Mouse (Mus musculus): ENCODE measurements around the gene Ccnj. TPM values are rescaled to one million over a fixed set of nuclear protein-coding genes. Genes with fewer than 3 reads are reported as not detected.

The Ccnj gene
- polyA plus RNA-seq (2014; fragmentation: Nextera tagmentation; extraction: Ambion mirVana) = 42.6 and 49.4 TPM in 2 replicates

DNA sequence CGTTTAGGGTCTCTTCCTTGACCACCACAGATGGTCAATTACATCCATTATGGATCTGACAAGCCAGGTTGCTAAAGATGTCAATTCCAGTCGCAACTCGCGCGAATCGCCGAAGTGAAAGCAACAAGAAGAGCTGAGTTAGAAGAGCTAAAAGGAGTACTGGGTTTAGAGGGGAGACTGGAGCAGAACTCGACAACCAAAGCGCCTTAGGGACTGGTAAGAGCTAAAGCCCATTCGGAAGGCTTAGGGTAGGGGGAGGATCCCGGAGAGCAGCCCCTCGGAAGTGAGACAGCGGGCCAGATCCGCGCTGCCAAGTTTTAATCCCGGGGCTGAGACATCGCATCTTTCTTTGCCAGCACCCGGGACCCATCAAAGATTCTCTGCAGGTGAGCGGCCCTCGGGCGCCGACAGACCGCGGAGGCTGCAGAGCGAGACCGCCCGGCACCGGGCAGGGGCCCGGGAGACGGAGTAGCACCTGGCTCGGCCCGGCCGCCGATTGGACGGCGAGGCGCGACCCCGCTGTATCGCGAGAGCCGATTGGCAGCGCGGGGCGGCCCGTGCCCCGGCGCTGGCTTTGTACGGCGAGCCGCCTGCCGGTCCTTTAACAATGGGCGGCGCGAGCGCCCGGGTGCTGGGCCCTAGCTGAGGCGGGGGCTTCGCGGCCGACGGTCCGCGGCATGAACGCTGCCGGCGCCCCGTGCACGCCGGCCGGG lies at the start of gene Ccnj:
Gene Ccnj (plus strand): TSS at position 577 of the 713 bp plus-strand sequence.
- H3K27ac ChIP-seq (ENCODE audit: low read depth, low read length) = peak within 1 kb of the TSS; percentile 91
- H3K27me3 ChIP-seq (ENCODE audit: control insufficient read depth, insufficient read depth, low read length) = no peaks in the 10 kb centered on the region
- peak; percentile 100 for DNase-seq (ENCODE audit: low spot score, missing footprints)
- H3K4me1 ChIP-seq (ENCODE audit: control insufficient read depth, insufficient read depth, low read length) = peaks cover 20% of the 10 kb centered on the region
- H3K4me3 ChIP-seq (ENCODE audit: low read depth, low read length) = peak within 1 kb of the TSS; percentile 90
- peak within 1 kb of the TSS; percentile 52 for H3K4me2 ChIP-seq
- under 1% methylated on average over 71 of the region's 71 CpGs for whole genome bisulfite sequencing
- ATAC-seq (ENCODE audit: low FRiP score) = peak; percentile 99
- no peaks in the 10 kb centered on the region for H3K36me3 ChIP-seq (ENCODE audit: control insufficient read depth, insufficient read depth, low read length)
- no peaks in the 10 kb centered on the region for H3K9me3 ChIP-seq (ENCODE audit: control insufficient read depth, low read length)
- H3K9ac ChIP-seq (ENCODE audit: low read length) = peak within 1 kb of the TSS; percentile 100

DNA sequence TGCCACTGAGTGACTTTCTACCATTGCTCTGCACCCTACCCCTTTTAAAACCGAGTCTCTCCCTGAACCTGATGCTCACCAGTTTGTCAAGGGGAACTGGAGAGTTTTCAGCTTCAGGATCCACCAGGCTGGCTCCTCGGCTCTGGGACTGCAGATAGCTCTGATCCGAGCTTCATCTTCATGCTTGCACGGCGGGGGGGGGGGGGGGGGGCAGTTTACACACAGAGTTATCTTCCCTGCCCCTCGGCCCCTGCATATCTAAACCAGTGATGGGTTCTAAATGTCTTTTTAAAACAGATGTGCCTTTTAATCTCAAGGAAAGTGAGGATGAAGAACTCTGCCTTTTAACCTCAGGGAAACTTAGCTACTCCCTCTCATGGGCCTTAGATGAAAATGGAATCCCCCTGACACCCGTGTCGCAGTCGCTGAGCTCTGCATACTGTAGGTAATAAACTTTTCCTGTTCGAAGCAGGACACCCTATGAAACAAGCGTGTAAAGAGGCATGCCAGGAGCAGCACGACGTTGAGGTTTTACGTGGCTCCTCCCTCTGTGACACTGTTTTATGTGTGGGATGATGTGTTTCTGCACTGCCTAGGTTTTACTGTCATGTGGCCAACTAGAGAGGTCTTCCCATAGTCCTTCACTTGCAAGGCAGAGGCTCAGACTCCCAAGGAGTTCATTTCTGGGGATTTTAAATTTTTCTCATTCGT lies 42.9 kb upstream of the Ccnj start:
- no peak for ATAC-seq (ENCODE audit: low FRiP score)
- Histone ChIP-seq H3K4me1 (ENCODE audit: control insufficient read depth, insufficient read depth, low read length) (no peaks in the 10 kb centered on the region), H3K36me3 (ENCODE audit: control insufficient read depth, insufficient read depth, low read length) (no peaks in the 10 kb centered on the region), H3K9ac (ENCODE audit: low read length) (no peak overlapping the region), H3K4me2 (no peak overlapping the region), H3K27me3 (ENCODE audit: control insufficient read depth, insufficient read depth, low read length) (no peaks in the 10 kb centered on the region), H3K27ac (ENCODE audit: low read depth, low read length) (no peak overlapping the region), H3K4me3 (ENCODE audit: low read depth, low read length) (no peak overlapping the region), H3K9me3 (ENCODE audit: control insufficient read depth, low read length) (no peaks in the 10 kb centered on the region)
- DNase-seq (ENCODE audit: low spot score, missing footprints) = no peak
- 75% methylated on average over 15 of the region's 15 CpGs for WGBS

DNA sequence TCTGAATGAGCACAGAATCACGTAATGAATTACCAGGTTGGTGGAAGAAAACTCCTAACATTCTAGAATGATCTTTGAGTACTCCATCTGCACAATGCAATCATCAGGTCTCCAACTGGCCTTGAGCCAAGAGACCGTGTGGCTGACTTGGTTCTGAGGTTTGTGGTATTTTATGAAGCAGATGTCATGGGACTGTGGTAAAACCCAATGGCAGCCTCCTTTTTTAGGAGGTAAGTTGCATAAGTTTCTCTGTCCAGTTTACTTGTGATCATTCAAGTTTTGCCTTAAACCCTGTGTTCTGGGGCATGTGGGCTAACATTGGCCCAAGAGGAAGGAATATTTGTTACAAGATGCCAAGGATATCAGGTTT lies 42.4 kb upstream of the Ccnj start:
- Histone ChIP-seq H3K27ac (ENCODE audit: low read depth, low read length) (no peak overlapping the region), H3K4me2 (no peak overlapping the region), H3K9me3 (ENCODE audit: control insufficient read depth, low read length) (no peaks in the 10 kb centered on the region), H3K4me1 (ENCODE audit: control insufficient read depth, insufficient read depth, low read length) (no peaks in the 10 kb centered on the region), H3K36me3 (ENCODE audit: control insufficient read depth, insufficient read depth, low read length) (no peaks in the 10 kb centered on the region), H3K9ac (ENCODE audit: low read length) (no peak overlapping the region), H3K4me3 (ENCODE audit: low read depth, low read length) (no peak overlapping the region), H3K27me3 (ENCODE audit: control insufficient read depth, insufficient read depth, low read length) (no peaks in the 10 kb centered on the region)
- 91% methylated on average over 2 of the region's 2 CpGs for WGBS
- no peak for ATAC-seq (ENCODE audit: low FRiP score)
- no peak for DNase-seq (ENCODE audit: low spot score, missing footprints)

DNA sequence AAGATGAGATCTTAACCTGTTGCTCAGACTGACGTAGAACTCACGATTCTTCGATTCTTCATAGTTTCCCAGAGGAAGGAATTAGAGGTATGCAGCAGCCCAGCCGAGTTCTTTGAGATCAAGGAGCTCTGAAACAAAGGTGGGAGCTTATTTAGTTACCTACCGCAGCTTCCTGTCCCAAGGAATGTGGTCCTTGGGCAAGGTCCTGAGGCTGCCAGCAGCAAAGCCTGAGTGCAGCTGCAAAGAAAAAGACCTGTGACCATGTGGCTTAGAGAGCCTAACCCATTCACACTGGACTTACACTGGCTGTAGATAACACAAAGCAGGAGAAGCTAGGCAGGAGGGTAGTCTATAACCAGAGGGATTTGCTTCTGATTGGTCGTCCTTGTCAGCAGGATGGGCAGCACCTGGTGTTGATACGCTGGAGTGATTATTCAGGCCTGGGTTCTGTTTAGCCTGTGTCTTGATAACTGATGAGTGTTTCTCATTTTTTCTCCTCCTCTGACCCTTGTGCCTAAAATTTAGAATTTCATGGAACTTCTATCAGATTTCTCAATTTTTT lies 25.8 kb upstream of the Ccnj start:
- Histone ChIP-seq H3K4me2 (no peak overlapping the region), H3K9ac (ENCODE audit: low read length) (no peak overlapping the region), H3K27me3 (ENCODE audit: control insufficient read depth, insufficient read depth, low read length) (no peaks in the 10 kb centered on the region), H3K4me1 (ENCODE audit: control insufficient read depth, insufficient read depth, low read length) (no peaks in the 10 kb centered on the region), H3K36me3 (ENCODE audit: control insufficient read depth, insufficient read depth, low read length) (no peaks in the 10 kb centered on the region), H3K4me3 (ENCODE audit: low read depth, low read length) (no peak overlapping the region), H3K27ac (ENCODE audit: low read depth, low read length) (no peak overlapping the region), H3K9me3 (ENCODE audit: control insufficient read depth, low read length) (no peaks in the 10 kb centered on the region)
- ATAC-seq (ENCODE audit: low FRiP score) (no peak), DNase-seq (ENCODE audit: low spot score, missing footprints) (no peak)
- WGBS = 41% methylated on average over 7 of the region's 7 CpGs

DNA sequence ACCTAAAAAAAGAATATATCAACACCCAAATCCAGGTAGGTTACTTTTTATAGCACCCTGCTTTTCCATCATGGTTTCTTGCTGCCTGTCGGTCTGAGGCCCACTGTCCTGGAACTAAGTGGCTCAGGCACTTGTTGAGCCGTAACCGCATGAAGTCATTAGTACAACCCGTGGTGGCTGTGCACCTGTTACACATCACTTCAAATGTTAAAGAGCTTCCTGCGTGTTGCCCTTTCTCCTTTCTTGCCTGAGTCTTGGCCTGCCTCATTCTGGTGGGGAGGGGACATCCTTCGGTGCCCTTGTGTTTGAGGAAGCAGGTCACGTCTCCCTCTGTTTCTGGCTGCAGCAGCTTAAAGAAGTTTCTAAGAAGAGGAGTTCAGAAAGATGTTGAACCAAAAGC lies 21.2 kb upstream of the Ccnj start:
- DNase-seq (ENCODE audit: low spot score, missing footprints) (no peak), ATAC-seq (ENCODE audit: low FRiP score) (no peak)
- Histone ChIP-seq H3K9me3 (ENCODE audit: control insufficient read depth, low read length) (no peaks in the 10 kb centered on the region), H3K36me3 (ENCODE audit: control insufficient read depth, insufficient read depth, low read length) (no peaks in the 10 kb centered on the region), H3K27ac (ENCODE audit: low read depth, low read length) (no peak overlapping the region), H3K4me3 (ENCODE audit: low read depth, low read length) (no peak overlapping the region), H3K4me1 (ENCODE audit: control insufficient read depth, insufficient read depth, low read length) (no peaks in the 10 kb centered on the region), H3K9ac (ENCODE audit: low read length) (no peak overlapping the region), H3K4me2 (no peak overlapping the region), H3K27me3 (ENCODE audit: control insufficient read depth, insufficient read depth, low read length) (no peaks in the 10 kb centered on the region)
- 73% methylated on average over 7 of the region's 7 CpGs for WGBS

DNA sequence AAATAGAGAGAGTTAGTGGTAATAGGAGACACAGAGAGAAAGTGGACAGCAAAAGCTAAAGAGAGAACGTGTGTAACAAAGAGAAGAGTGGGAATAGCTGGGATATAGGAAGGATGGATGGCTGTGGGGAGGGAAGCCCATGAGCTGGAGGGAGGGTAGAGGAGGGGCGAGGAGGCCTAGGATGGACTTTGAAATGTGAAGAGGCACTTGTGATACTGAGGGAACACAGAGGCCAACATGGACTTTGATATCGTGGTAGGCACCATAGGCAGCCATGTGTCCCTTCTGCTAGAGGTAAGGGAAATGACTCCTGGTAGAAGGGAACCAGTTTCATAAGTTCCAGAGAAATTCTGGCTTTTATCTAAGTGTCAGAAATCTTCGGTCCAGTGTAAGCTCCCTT lies 19.2 kb upstream of the Ccnj start:
- ATAC-seq (ENCODE audit: low FRiP score) = no peak
- H3K36me3 ChIP-seq (ENCODE audit: control insufficient read depth, insufficient read depth, low read length) = no peaks in the 10 kb centered on the region
- no peak for DNase-seq (ENCODE audit: low spot score, missing footprints)
- 80% methylated on average over 4 of the region's 4 CpGs for WGBS
- no peaks in the 10 kb centered on the region for H3K4me1 ChIP-seq (ENCODE audit: control insufficient read depth, insufficient read depth, low read length)
- H3K27me3 ChIP-seq (ENCODE audit: control insufficient read depth, insufficient read depth, low read length) = no peaks in the 10 kb centered on the region
- H3K4me2 ChIP-seq = no peak overlapping the region
- no peaks in the 10 kb centered on the region for H3K9me3 ChIP-seq (ENCODE audit: control insufficient read depth, low read length)
- H3K4me3 ChIP-seq (ENCODE audit: low read depth, low read length) = no peak overlapping the region
- no peak overlapping the region for H3K9ac ChIP-seq (ENCODE audit: low read length)
- no peak overlapping the region for H3K27ac ChIP-seq (ENCODE audit: low read depth, low read length)

DNA sequence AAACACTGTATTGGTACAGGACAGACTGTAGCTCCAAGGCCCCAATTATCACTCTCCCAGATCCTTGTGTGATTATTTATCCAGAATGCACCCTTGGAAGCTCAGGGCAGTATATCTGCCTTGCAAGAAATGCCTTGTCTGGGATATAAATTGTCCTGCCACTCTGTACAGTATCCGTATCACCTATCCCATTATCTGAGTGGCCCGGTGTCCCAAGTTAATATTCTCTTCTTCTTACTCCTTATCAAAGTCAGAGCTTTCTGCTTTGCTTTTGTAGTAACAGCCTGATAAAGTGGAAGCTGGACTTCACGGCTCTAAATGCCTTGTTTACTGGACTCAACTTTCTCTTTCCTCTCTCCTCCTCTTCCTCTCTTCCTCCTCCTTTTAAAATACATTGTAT lies 18.3 kb upstream of the Ccnj start:
- DNase-seq (ENCODE audit: low spot score, missing footprints) (no peak), ATAC-seq (ENCODE audit: low FRiP score) (no peak)
- H3K4me1 ChIP-seq (ENCODE audit: control insufficient read depth, insufficient read depth, low read length) = no peaks in the 10 kb centered on the region
- H3K27ac ChIP-seq (ENCODE audit: low read depth, low read length) = no peak overlapping the region
- no peak overlapping the region for H3K4me3 ChIP-seq (ENCODE audit: low read depth, low read length)
- no peak overlapping the region for H3K4me2 ChIP-seq
- no peak overlapping the region for H3K9ac ChIP-seq (ENCODE audit: low read length)
- no peaks in the 10 kb centered on the region for H3K36me3 ChIP-seq (ENCODE audit: control insufficient read depth, insufficient read depth, low read length)
- no peaks in the 10 kb centered on the region for H3K9me3 ChIP-seq (ENCODE audit: control insufficient read depth, low read length)
- no peaks in the 10 kb centered on the region for H3K27me3 ChIP-seq (ENCODE audit: control insufficient read depth, insufficient read depth, low read length)
- 89% methylated on average over 3 of the region's 3 CpGs for WGBS

DNA sequence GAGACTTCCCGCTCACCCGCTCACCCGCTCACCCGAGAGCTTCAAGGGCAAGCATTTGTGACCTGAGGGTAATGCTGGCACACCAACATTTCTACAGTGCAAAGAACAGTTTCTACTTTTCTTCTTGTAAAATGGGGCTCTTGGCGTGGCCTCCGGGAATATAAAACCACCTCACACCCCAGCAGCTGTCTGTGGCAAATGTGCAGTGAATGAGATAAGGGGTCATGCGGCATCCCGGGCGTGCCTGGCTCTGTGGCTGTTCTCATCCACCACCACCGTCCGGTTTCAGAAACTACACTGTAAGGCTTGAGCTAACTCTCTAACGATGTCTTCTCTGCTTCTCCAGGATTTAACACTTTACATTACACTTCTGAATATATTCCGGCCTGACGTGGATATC lies 17.7 kb upstream of the Ccnj start:
- Histone ChIP-seq H3K27ac (ENCODE audit: low read depth, low read length) (no peak overlapping the region), H3K36me3 (ENCODE audit: control insufficient read depth, insufficient read depth, low read length) (no peaks in the 10 kb centered on the region), H3K9ac (ENCODE audit: low read length) (no peak overlapping the region), H3K4me3 (ENCODE audit: low read depth, low read length) (no peak overlapping the region), H3K4me1 (ENCODE audit: control insufficient read depth, insufficient read depth, low read length) (no peaks in the 10 kb centered on the region), H3K9me3 (ENCODE audit: control insufficient read depth, low read length) (no peaks in the 10 kb centered on the region), H3K4me2 (no peak overlapping the region), H3K27me3 (ENCODE audit: control insufficient read depth, insufficient read depth, low read length) (no peaks in the 10 kb centered on the region)
- no peak for DNase-seq (ENCODE audit: low spot score, missing footprints)
- WGBS = 84% methylated on average over 14 of the region's 14 CpGs
- ATAC-seq (ENCODE audit: low FRiP score) = no peak

DNA sequence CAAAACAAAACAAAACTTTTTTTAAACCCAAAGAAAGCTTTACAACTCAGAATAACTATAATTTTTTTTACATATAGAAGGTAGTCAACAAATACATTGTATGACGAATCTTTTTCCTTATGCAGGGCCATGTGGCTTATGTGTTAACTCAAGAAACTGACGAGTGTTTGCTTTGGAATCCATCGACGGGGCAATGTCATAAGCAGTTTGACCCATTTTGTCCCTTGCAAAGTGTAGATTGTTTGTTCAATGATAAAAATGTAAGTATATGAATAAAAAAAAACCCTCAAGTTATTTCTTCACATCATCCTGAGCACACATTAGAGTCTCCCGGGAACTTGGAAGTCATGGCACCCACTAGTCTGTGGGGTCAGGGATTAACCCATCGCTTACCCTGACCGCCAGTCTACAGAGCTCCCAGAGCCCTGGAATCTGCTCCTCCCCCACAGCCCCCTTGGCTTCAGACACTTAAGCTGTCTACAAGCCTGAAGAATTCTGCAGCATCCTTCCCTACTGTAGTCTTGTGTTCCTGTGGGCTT lies 15.4 kb upstream of the Ccnj start:
- H3K4me1 ChIP-seq (ENCODE audit: control insufficient read depth, insufficient read depth, low read length) = no peaks in the 10 kb centered on the region
- H3K27me3 ChIP-seq (ENCODE audit: control insufficient read depth, insufficient read depth, low read length) = no peaks in the 10 kb centered on the region
- H3K9ac ChIP-seq (ENCODE audit: low read length) = no peak overlapping the region
- no peak overlapping the region for H3K4me3 ChIP-seq (ENCODE audit: low read depth, low read length)
- DNase-seq (ENCODE audit: low spot score, missing footprints) (no peak), ATAC-seq (ENCODE audit: low FRiP score) (no peak)
- WGBS = 82% methylated on average over 7 of the region's 7 CpGs
- no peaks in the 10 kb centered on the region for H3K9me3 ChIP-seq (ENCODE audit: control insufficient read depth, low read length)
- no peak overlapping the region for H3K4me2 ChIP-seq
- no peak overlapping the region for H3K27ac ChIP-seq (ENCODE audit: low read depth, low read length)
- H3K36me3 ChIP-seq (ENCODE audit: control insufficient read depth, insufficient read depth, low read length) = no peaks in the 10 kb centered on the region
